Mouse (Mus musculus) ovary, postnatal 36 days (tissue): Measurements from ENCODE around the gene Sdk1.

Source experiments
- DNase-seq: peaks from one replicate; pipeline ENCODE4 v3.0.0; 2022; ENCODE audit warnings: low spot score, mixed read lengths

Gene Sdk1

DNA sequence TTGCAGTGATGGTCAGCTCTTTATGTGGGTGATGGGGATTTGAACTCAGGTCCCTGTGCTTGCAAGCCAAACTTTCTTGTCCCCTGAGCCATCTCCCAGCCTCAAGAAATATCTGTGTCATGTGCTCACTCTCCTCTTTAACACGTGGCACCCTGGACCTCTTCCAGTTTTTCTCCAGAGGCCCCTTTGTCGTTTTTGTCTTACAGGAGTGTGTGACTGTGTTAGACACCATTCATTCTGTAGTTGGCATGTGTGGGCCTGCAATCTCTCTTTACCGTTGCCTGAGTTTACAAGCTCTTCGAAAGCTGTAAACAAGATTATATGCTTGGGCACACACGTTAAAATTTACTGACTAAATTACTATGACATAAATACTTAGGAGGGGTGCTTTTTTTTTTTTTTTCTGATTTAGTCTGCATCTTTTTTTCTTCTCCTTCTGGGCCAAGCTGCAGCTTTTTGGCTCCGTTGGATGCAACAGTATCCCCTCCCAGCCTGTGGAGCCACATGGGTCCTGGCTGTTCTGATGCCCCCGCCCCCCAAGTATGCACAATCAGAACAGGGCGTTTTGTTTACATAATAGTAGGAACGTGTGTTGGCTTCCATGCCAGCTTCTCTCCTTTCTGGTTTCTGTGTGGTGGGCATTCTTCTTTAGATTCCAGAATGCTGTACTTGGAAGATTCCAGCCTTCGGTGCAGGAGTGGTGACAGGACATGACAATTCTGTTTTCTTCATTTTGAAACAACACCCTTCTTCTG, 527.6 kb downstream of the Sdk1 start:
- no peak for DNase-seq

DNA sequence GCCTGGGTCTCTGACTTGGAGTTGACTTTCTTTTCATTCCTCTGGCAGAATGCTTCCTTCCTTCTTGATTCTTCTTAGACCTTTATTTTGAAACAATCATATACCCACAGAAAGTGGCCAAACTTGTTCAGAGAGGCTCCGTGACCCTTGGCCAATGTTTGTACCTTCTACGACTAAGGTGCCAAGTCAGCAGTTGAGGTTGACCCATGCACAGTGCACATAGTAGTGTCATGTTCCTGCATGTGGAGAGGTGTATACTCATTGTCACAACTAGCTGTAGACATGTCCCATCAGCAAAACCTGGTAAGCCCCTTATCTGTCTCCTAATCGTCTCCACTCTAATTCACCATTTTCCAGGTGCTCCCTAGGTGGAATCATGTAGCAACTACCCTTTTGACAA, 530.2 kb downstream of the Sdk1 start:
- DNase-seq, result no peak

DNA sequence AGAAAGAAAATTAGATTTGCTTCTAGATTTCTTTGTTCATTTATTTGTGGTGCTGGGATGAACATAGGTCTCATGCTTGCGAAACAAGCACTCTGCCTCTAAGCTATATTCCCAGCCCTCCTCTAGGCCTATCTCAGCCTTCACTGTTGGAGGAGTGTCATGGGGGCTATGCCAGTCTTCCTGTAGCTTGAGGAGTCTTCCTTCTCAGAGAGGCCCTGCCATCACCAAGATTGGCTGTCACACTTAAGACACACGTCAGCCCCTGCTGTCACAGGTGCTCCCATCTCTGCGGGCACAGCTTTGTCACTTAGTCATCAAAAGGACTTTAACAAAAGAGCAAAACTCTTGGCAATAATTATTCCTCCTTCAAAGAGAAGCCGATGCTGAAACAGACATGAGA, 536.9 kb downstream of the Sdk1 start:
- DNase-seq, result no peak

DNA sequence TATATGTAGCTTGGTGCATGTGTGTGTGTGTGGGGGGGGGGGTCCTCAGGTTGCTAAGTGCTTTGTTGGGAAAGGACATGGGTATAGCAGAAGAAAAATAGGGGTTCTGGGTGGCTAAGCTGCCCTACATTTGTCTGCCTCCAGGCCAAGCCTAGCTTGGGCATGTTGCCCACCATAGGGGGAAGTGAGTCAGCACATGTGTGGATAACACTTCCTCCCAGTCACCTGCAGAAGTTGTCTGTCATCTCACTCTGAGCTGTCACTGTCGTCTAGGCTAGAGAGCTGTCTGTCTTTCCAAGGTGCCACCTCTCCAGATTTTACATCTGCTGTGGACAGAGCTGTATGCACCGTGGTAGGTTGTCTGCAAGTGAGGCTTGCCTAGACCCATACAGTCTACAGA, 539.9 kb downstream of the Sdk1 start:
- DNase-seq, result no peak

DNA sequence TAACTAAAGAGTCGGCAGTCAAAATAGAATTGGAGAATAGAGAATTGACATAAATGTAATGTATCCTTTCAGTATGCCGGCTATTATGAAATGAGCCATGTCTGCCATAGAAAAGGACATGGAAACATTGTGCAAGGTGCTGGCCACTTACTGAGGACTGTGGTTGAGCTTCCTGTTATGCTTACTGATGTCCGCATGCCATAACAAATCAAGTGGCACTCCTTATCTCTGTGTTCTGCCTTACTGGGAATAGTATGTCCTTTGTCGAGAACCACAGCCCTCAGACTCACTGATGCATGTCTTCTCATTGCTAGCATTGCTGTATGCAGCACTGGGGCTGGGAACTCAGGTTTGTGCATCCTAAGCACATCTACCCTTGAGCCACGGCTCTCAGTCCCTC, 541.0 kb downstream of the Sdk1 start:
- no peak for DNase-seq

DNA sequence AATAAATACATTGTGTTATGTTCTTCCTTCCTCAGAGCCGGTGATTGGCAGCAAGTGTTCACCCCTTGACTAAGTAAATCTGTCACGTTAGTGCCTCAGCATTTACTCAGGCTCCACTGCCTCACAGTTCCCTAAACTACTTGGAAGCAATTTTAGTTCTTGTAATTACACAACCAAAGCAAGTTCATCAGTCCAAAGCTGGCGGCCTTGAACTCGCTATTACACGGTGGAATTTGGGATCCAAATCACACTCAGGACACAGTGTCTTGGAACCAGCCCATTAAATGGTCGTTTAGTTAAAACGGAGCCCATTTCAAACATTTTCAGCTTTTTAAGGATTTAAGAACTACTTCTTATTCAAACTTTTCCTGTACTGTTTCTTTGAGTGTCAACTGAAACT, 542.2 kb downstream of the Sdk1 start:
- DNase-seq, result peak; percentile 5

DNA sequence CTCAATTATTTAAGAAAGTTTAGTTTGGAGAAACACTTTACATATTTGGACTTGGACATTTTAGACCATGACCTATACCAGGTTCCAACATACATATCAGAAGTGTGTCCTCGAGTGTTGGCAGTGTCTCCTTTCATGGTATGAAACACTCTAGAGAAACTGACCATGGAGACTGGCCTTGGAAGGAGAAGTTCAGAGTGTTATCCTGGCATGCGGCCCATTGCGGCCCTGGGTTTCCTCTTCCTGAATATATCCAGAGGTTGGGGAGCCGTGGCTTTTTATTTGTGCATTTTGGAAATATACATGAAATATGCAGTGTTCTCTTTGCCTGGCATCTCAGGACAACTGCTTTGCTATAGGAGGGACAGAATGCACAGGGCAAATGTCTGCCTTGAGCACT, 552.6 kb downstream of the Sdk1 start:
- peak; percentile 35 for DNase-seq

DNA sequence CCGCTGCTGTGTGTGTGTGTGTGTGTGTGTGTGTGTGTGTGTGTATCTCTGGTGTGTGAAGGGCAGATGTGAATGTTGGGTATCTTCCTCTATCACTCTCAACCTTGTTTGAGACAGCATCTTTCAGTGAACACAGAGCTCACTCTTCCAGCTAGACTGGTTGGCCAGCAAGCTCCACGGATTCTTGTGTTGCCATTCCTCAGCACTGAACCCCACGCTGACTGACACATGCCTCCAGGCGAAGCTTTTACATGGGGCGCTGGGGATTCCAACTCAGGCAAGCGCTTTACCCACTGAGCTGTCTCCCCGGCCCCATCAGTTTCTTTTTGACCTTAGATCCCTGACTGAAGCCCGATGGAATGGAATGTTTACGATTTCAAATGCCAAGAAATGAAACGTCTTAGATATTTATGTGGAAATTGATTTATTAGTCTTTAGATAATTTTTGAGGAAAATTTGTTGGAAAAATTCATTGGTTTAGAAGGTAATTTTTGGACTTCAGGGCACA, 582.6 kb downstream of the Sdk1 start:
- no peak for DNase-seq

DNA sequence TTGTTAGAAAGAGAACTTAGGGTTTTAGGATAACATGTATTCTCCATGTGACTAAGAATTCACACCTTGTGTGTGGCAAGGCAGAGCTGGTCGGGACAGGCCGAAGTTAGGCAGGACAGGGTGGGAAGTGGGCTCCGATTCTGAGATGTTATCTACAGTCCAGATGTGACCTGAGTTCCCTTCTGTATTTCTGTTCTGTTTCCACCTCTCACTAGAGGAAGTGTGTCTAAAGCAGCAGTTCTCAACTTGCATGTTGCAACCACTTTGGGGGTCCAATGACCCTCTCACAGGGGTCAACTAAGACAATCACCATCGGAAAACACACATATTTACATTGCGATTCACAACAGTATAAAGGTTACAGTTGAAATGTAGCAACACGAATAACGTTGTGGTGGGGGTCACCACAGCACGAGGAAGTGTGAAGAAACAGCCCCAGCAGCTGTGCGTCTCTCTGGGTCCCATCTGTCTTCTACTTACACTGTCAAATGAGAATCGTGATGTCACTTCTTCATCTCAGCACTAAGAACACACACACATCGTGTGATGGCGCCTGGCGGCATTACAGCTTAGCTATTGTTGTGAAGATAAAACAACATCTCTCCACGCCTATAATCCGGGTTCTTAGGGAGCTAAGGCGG, 583.6 kb downstream of the Sdk1 start:
- no peak for DNase-seq

DNA sequence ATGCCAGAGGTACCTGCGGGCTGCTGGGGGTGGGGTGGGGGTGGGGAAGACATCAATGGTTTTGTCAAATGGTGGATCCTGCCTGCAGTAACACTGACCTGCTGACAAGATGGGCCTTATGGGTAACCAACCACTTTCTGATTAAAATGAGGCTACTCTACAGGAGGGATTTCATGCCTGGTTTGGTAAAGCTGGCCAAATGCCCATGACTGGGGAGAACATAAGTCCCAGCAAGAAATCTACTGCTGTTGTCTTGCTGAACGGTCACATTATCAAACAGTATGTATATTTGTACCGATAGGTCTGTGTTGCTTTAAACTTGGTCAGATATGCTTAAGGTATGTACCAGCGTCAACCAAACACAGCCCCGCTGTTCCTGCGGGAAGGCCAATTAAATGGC, 594.3 kb downstream of the Sdk1 start:
- no peak for DNase-seq

DNA sequence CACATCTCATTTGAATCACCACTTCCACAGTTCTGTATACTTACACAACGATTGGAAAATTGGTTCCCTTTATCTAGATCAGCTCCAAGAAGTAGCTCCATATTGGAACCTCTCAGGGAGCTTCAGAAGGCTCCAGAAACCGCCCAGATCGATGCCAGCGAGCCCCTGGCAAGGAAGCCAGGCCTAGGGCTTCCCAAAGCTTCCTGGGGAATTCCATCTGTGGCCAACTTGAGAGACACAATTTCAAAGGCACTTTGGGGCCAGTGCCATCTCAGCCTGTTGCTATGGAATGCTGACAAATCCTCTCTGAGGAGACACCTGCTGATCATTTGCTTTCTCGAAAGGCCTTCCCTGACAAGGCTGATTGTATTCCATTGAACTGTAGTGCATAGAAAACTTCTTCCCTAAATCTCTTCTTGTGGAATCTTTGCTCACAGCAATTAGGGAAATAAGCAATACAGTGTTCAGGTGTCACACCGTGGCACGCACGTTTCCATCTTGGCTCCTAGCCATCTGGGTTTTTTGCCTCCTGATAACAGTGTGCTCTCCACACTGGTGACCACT, 595.7 kb downstream of the Sdk1 start:
- DNase-seq, result no peak

DNA sequence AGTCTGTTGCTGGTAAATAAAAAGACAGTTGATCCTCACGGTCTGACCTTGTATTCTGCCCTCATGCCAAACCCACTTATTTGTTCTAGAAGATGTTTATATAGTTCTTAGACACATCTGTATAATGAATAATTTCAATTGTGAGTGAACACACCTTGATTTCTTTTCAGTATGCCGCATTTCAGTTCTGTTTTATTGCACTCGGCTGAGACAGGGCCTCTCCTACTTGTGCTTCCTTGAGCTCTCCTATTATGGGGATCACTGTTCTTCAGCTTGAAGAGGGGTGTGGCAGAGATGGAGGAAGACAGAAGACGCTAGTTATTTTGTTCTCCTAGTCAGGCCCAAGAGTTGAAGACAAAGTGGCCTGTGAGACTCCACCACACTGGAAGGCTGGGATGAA, 603.4 kb downstream of the Sdk1 start:
- no peak for DNase-seq

DNA sequence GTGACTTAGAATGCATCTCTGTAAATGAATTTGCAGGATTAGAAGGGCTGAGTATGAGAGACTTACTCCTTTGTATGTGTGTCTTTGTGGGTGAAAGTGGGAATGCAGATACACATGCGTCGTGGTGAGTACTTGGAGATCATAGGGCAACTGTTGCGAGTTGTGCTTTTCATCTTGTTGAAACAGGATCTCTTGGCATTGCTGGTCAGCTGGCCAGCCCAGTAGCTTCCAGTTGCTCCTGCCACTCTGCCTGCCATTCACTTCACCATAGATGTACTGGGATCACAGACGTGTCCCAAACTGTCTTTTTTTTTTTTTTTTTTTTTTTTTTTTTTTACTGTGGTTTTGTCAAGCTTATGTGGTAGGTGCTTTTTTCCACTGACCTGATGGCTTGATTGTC, 606.4 kb downstream of the Sdk1 start:
- DNase-seq, result no peak

DNA sequence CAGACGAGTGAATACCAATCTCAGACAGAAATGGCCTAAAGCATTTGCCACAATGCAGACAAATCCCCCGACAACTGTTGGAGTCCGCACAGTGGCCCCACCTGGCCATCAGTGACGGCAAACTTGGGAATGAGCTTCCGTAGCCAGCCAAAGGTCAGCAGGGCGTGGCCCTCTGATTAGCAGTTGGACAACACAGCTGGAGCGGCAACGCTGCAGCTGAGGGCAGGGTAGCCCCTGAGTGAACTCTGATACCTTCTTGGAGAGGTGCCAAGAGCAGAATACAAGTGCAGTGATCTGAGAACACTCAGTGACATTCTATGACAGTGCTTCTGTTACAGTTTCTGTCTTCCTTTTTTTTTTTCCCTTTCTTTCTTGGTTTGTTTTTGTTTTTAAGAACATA, 610.9 kb downstream of the Sdk1 start:
- DNase-seq, result peak; percentile 12

DNA sequence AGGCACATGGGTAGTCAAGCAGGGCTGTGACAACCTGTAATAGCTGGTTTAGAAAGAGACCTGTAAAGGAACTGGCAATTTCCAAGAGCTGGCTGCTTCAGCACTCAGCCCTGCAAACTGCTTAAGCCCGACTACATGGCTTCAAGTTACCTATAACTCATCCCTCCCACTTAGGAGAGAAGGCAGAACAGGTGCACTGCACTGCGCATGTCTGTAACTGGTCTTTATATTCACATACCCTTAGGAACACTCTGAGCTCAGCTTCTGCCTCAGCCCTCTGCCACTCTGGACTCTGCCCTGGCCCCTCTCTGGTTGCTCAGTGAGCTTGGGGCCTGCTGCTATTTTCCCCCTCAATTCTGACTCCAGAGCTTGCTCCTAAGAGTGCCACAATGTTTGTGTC, 615.2 kb downstream of the Sdk1 start:
- no peak for DNase-seq

DNA sequence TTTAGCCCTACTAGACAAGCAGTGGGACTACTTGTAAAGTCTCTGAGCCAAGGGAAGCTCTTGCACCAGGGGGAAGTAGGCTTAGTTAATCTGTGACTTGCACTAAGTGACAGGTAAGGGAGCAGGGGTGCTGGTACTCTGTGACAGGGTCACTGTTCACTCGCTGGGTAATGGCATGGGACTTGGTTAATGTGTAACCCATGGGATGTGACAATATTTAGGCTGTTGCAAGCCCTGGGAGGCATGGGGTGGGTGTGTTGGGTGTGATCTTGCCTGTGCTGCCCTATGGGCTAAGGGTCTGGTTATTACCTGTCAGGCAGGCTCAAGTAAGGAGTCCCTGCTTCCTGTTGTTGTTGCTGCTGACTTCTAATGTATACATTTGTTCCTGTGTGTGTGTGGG, 616.5 kb downstream of the Sdk1 start:
- DNase-seq, result no peak

DNA sequence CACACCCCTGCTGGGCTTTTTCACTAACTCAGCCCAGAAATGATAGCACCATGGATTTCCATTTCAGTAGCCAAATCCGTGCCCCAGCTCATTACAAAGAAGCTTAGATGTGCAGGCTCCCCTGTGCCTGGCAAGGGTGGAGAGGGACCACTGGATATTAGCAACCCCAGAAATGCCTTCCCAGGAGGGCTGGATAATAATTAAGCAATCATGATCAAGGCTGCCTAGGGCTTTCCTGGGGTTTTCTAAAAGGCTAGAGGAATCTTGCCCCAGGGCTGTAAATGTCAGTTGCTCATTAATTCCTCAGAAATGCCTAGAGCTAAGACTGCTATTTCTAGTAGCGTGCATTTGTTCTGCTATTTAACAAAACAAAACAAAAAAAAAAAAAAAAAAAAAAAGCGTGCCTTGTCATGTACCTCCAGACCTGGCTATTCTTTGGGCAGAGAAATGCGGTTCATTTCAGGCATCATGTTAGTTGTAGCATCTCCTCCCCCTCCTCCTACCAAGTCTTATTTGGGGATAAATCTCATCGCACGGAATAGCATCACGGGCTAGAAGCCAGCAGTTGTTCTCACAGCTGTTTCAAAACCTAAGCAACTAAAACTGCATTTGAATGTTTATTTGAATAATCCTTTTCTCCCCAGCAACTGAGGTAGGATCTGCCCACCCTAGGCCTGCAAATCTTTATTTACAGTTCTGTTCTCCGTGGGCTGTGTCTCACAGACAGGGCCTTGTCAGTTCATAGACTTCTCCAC, 617.3 kb downstream of the Sdk1 start:
- no peak for DNase-seq

DNA sequence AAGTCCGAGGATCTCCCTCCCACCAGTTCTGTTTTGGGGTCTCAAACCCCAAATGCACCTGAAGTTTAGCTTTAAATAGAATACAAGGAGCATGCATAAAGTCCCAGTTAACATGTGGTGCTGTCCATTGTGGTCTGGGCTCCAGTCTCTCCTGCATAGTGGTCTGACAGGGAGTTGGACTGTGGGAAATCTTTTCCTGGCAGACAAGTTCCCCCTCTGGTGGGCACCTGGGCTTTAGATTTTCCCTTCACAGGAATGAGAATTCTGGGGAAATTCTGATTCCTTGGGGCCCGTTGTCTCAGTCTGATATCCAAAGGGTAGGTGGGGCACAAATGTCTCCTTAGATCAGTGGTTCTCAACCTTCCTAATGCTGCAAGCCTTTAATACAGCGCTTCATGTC, 624.8 kb downstream of the Sdk1 start:
- DNase-seq, result no peak

DNA sequence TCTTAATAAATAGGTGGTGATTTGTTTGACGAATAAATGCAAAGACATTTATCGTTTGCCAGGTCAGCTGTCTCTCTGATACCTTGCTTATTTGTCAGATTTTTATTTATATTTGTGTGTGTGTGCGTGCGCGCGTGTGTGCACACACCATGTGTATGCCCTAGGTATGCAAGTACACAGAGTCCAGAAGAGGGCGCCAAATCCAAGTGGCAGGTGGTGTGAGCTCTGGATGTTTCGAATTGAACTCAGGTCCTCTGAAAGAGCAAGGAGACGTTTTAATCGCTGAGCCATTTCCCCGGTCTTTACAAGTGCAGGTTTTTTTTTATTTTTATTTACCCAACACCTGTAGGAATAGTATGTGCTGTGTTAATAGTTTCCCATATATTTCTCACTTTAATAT, 632.5 kb downstream of the Sdk1 start:
- no peak for DNase-seq

DNA sequence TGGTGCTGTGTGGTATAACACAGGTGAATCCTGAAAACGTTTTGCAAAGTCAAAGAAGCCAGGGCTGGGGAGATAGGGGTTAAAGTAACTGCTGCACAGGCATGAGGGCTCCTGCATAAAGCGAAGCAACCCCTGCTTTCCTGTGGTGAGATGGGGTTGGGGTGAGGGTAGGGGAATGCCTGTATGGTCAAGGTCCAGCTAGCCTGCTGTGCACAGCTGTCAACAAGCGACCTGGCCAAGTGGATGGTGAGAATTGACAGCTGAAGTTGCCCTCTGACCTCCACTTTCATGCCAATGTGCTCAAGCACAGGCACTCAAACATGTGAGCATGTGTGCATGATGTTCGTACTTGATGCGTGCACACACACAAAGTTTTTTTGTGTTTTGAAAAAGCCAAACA, 639.4 kb downstream of the Sdk1 start:
- DNase-seq, result no peak

DNA sequence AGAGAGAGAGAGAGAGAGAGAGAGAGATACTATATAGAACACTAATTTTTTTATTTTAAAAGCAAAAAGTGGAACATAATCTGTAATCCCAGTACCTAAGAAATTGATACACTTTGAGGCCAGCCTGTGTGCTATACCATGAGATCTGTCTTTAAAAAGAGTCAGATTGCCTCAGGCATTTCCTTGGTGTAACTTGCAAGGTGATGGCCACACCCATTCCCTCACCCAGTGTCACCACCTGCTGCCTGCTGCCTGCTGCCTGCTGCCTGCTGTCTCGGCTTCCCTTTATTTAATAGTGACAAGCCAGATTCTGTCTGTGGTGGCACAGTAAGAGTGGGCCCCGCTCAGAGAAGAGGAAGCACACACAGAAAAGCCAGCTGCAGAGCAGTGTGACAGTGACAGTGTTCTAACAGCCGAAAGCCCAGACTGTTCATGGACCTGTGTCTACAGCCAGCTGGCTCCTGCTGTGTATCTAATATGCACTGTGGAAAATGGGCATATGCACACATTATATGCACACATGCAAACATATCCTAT, 642.9 kb downstream of the Sdk1 start:
- DNase-seq, result no peak

DNA sequence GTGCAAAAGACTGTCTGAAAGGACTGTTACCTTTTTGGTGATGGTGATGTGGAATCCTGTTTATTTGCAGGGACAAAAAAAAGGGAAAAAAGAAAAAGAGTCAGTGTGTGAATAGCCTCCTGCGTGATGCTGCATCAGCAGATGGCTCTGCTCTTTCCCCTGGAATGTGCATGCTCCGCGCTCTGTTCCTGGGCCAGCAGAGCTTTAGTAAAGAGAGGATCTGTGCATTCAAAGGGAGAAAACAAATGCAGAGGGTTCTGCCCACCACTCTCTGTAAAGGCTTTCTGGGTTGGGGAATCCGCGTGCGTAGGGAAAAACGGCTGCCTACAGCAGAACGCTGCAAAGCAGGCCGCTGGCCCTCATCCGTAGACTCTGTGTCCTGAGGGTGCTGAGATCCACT, 644.7 kb downstream of the Sdk1 start:
- DNase-seq, result no peak

DNA sequence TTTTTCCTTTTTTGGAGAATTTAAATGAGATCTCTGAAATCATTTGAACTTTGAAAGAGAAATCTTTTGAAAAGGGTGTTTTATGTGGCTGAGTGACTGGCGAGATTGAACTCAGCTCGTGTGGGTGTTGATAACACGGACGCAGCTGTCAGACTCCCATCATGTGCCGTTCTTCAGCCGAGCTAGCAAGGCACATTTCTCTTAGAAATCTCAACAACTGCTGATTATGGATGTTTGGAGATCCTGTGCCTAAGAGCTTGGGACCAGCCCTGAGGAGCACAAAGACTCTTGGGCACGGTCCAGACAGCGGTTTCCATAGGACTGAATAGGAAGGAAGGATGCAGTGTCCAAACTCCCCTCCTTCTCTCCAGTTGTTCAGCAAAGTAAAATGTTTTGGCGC, 648.5 kb downstream of the Sdk1 start:
- DNase-seq, result no peak
